Mouse (Mus musculus) liver, adult 2 months (tissue): Measurements from ENCODE around the gene Lcn8. TPM values are rescaled to one million over a fixed set of nuclear protein-coding genes. Genes with fewer than 3 reads are reported as not detected.

Experiments
- DNase-seq: peaks from one replicate; pipeline ENCODE4 v3.0.0-alpha.2; 2011; ENCODE audit warnings: low read depth, low spot score; ENCODE audit errors: extremely low read depth
- H3K27ac ChIP-seq: fragments of 200-500 bp; replicated peaks from 2 replicates; pipeline ENCODE4 v1.5.1; 2012; ENCODE audit warnings: low read depth, mild to moderate bottlenecking, control low read depth, inconsistent platforms, low read length; ENCODE audit not compliant: insufficient read depth
- H3K27me3 ChIP-seq: fragments of 200-500 bp; 2 replicates; pipeline ENCODE4 v1.6.1; 2012; ENCODE audit warnings: mild to moderate bottlenecking, moderate library complexity, low read length, inconsistent platforms; ENCODE audit not compliant: control insufficient read depth, insufficient read depth
- H3K36me3 ChIP-seq: fragments of 200-500 bp; 2 replicates; pipeline ENCODE4 v1.6.1; 2012; ENCODE audit warnings: low read length, inconsistent platforms; ENCODE audit not compliant: control insufficient read depth, insufficient read depth
- H3K4me1 ChIP-seq: fragments of 200-500 bp; 2 replicates; pipeline ENCODE4 v1.6.1; 2011; ENCODE audit warnings: low read length; ENCODE audit not compliant: control insufficient read depth, insufficient read depth
- H3K4me3 ChIP-seq: fragments of 200-500 bp; 2 replicates; pipeline ENCODE4 v1.5.1; 2011; ENCODE audit warnings: low read depth, mild to moderate bottlenecking, control low read depth, low read length, moderate library complexity; ENCODE audit not compliant: insufficient read depth
- H3K79me2 ChIP-seq: fragments of 200-500 bp; 2 replicates; pipeline ENCODE4 v1.6.1; 2012; ENCODE audit warnings: inconsistent platforms, mild to moderate bottlenecking, low read length, moderate library complexity; ENCODE audit not compliant: control insufficient read depth, insufficient read depth
- H3K9ac ChIP-seq: fragments of 200-500 bp; 2 replicates; pipeline ENCODE4 v1.6.1; 2012; ENCODE audit warnings: low read depth, mild to moderate bottlenecking, control low read depth, inconsistent platforms, low read length
- CTCF ChIP-seq: fragments of 200-500 bp; IDR thresholded peaks from 2 replicates; pipeline ENCODE4 v1.5.1; 2011; ENCODE audit warnings: low read depth, low read length, control low read depth
- POLR2A ChIP-seq: fragments of 200-500 bp; IDR thresholded peaks from 2 replicates; pipeline ENCODE4 v1.6.1; 2011; ENCODE audit warnings: low read length, control low read depth; ENCODE audit not compliant: insufficient read depth; ENCODE audit errors: extremely low read depth
- WGBS: fragments of 180-500 bp; shearing (Covaris S2); methylation state at CpG from one replicate; pipeline ENCODE4 v1.1.7; 2018; 5-methylcytosine and 5-hydroxymethylcytosine counted together
- polyA plus RNA-seq: library from polyadenylated mRNA; depleted of rRNA; stranded (reverse); fragments of >200 nt; gene quantifications from 2 replicates; pipeline ENCODE4 v1.2.3, GENCODE M21; 2012
- total RNA-seq: library from RNA; depleted of rRNA; stranded (reverse); fragments of >200 nt; gene quantifications from 2 replicates; pipeline ENCODE4 v1.2.3, GENCODE M21; 2014

Lcn8 gene
- total and polyA plus RNA-seq, 2 experiments, result not detected

- H3K27ac ChIP-seq, result no peak overlapping the region
- H3K4me1 ChIP-seq, result peaks cover 15% of the 10 kb centered on the region
- peak; percentile 96 for DNase-seq
- H3K4me3 ChIP-seq, result no peak overlapping the region
- no peaks in the 10 kb centered on the region for H3K79me2 ChIP-seq
- TF ChIP-seq CTCF, result no peak
- no peak for TF ChIP-seq POLR2A
- no peaks in the 10 kb centered on the region for H3K27me3 ChIP-seq
- 10% methylated on average over 4 of the region's 4 CpGs for WGBS
- no peaks in the 10 kb centered on the region for H3K36me3 ChIP-seq
- no peak overlapping the region for H3K9ac ChIP-seq
These were observed 24.2 kb upstream of the Lcn8 start for GRCm38 (mm10) chr2:25628738-25629137.

GRCm38 (mm10) chr2:25633616-25634015 lies 19.3 kb upstream of the Lcn8 start:
- Histone ChIP-seq H3K36me3 (no peaks in the 10 kb centered on the region), H3K27me3 (no peaks in the 10 kb centered on the region), H3K27ac (no peak overlapping the region), H3K79me2 (no peaks in the 10 kb centered on the region), H3K4me1 (peaks cover 13% of the 10 kb centered on the region), H3K9ac (no peak overlapping the region), H3K4me3 (no peak overlapping the region)
- DNase-seq, result no peak
- TF ChIP-seq CTCF, result no peak
- WGBS, result 93% methylated on average over 3 of the region's 3 CpGs

GRCm38 (mm10) chr2:25634046-25634445 lies 18.9 kb upstream of the Lcn8 start:
- TF ChIP-seq CTCF (peak; percentile 22; the same call in 1 of the 2 replicates), POLR2A (no peak)
- no peak for DNase-seq
- H3K36me3 ChIP-seq, result no peaks in the 10 kb centered on the region
- H3K4me3 ChIP-seq, result no peak overlapping the region
- 97% methylated on average over 1 of the region's 1 CpGs for WGBS
- H3K4me1 ChIP-seq, result peaks cover 13% of the 10 kb centered on the region
- H3K27ac ChIP-seq, result no peak overlapping the region
- no peak overlapping the region for H3K9ac ChIP-seq
- no peaks in the 10 kb centered on the region for H3K79me2 ChIP-seq
- H3K27me3 ChIP-seq, result no peaks in the 10 kb centered on the region

DNA sequence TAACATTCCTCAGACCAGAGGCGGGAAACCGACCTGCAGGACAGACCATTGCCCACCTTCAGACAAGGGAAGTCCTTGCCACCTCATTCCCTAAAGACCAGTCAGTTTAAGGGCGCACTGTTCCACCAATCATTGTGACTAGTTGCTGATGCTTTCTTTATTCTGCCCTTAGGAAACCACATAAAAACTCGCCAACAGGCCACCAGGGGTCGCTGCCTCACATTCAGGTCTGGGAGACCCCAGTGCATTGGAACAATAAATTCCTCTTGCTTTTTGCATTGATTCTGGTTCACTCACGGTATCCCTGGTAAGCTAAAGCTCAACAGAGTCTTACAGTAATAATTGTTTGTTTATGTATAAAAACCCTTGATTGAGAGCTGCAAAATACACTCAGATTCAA lies 13.0 kb upstream of the Lcn8 start:
- Histone ChIP-seq H3K79me2 (no peaks in the 10 kb centered on the region), H3K27me3 (no peaks in the 10 kb centered on the region), H3K4me3 (no peak overlapping the region), H3K9ac (no peak overlapping the region), H3K27ac (no peak overlapping the region), H3K4me1 (peaks cover 4% of the 10 kb centered on the region; the same call in 1 of the 2 replicates), H3K36me3 (no peaks in the 10 kb centered on the region)
- no peak for DNase-seq
- TF ChIP-seq POLR2A, result no peak
- TF ChIP-seq CTCF, result peak; percentile 70
- 37% methylated on average over 6 of the region's 6 CpGs for WGBS

DNA sequence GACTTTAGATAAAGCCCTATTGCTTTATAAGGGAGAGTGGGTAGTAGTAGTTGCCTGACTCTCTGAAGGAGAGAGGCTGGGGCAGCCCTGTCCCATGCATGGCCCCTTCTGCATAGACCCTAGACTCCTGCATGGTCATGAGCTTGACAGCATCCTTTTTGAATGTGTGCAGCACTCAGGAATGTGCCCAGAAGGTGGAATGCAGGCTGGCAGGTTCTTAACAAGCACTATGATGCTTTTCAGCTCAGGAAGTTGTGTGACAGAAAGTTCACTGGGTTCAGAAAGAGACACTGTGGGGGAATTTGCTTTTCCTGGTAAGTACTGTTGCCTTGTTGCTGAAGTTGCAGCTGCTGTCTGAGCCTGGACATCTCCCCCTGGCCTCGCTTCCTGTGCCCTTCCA lies 1.6 kb downstream of the Lcn8 start:
- 72% methylated on average over 1 of the region's 1 CpGs for WGBS
- Histone ChIP-seq H3K36me3 (no peaks in the 10 kb centered on the region), H3K4me3 (no peak overlapping the region), H3K27me3 (no peaks in the 10 kb centered on the region), H3K27ac (no peak overlapping the region), H3K4me1 (0 out of 2 replicates have a peak, but pooled peaks cover 3% of the 10 kb centered on the region), H3K9ac (no peak overlapping the region), H3K79me2 (no peaks in the 10 kb centered on the region)
- TF ChIP-seq POLR2A (no peak), CTCF (no peak)
- no peak for DNase-seq

- H3K36me3 ChIP-seq, result no peaks in the 10 kb centered on the region
- 0 out of 2 replicates have a peak, but pooled peaks cover 3% of the 10 kb centered on the region for H3K4me1 ChIP-seq
- H3K27ac ChIP-seq, result no peak overlapping the region
- no peaks in the 10 kb centered on the region for H3K79me2 ChIP-seq
- H3K4me3 ChIP-seq, result no peak overlapping the region
- TF ChIP-seq POLR2A, result no peak
- TF ChIP-seq CTCF, result no peak
- 82% methylated on average over 4 of the region's 4 CpGs for WGBS
- peak; percentile 16 for DNase-seq
- no peaks in the 10 kb centered on the region for H3K27me3 ChIP-seq
- no peak overlapping the region for H3K9ac ChIP-seq
These were observed 3.8 kb downstream of the Lcn8 start for GRCm38 (mm10) chr2:25656691-25657090.
